Mouse (Mus musculus) hindbrain, embryonic 12.5 days (tissue): Measurements from ENCODE around the gene Plin4. TPM values are rescaled to one million over a fixed set of nuclear protein-coding genes. Genes with fewer than 3 reads are reported as not detected.
A peak's percentile ranks its signal among the peaks of the same experiment; 100 is the strongest.

Experiments
- ATAC-seq: fragments of 200-750 bp; cut with Nextera tagmentation; 2 replicates; pipeline ENCODE4 v1.8.0; 2017; ENCODE audit warnings: moderate TSS enrichment; ENCODE audit not compliant: low FRiP score
- H3K27ac ChIP-seq: fragments of 300-500 bp; sonication (generic); 2 replicates; pipeline ENCODE4 v1.5.1; 2016; ENCODE audit warnings: mild to moderate bottlenecking
- H3K27me3 ChIP-seq: fragments of 300-500 bp; sonication (generic); 2 replicates; pipeline ENCODE4 v1.6.1; 2016; ENCODE audit warnings: mild to moderate bottlenecking
- H3K36me3 ChIP-seq: fragments of 300-500 bp; sonication (generic); 2 replicates; pipeline ENCODE4 v1.6.1; 2016; ENCODE audit warnings: mild to moderate bottlenecking
- H3K4me1 ChIP-seq: fragments of 300-500 bp; sonication (generic); 2 replicates; pipeline ENCODE4 v1.6.1; 2016
- H3K4me2 ChIP-seq: fragments of 300-500 bp; sonication (generic); replicated peaks from 2 replicates; pipeline ENCODE4 v1.6.1; 2016; ENCODE audit warnings: mild to moderate bottlenecking
- H3K4me3 ChIP-seq: fragments of 300-500 bp; sonication (generic); 2 replicates; pipeline ENCODE4 v1.5.1; 2016; ENCODE audit warnings: mild to moderate bottlenecking
- H3K9ac ChIP-seq: fragments of 300-500 bp; sonication (generic); 2 replicates; pipeline ENCODE4 v1.6.1; 2016; ENCODE audit warnings: mild to moderate bottlenecking, moderate library complexity
- H3K9me3 ChIP-seq: fragments of 300-500 bp; sonication (generic); replicated peaks from 2 replicates; pipeline ENCODE4 v1.6.1; 2016; ENCODE audit warnings: mild to moderate bottlenecking
- WGBS: fragments of 180-500 bp; shearing (Covaris S2); methylation state at CpG from one replicate; pipeline ENCODE4 v1.1.7; 2016; 5-methylcytosine and 5-hydroxymethylcytosine counted together
- polyA plus RNA-seq: library from polyadenylated mRNA; unstranded; fragments of >200 nt; fragmentation: Nextera tagmentation; extraction: Ambion mirVana; gene quantifications from 2 replicates; pipeline ENCODE4 v1.2.1, GENCODE M21; 2016

Plin4 gene
- 0.06 and 0.09 TPM in 2 replicates for polyA plus RNA-seq

DNA sequence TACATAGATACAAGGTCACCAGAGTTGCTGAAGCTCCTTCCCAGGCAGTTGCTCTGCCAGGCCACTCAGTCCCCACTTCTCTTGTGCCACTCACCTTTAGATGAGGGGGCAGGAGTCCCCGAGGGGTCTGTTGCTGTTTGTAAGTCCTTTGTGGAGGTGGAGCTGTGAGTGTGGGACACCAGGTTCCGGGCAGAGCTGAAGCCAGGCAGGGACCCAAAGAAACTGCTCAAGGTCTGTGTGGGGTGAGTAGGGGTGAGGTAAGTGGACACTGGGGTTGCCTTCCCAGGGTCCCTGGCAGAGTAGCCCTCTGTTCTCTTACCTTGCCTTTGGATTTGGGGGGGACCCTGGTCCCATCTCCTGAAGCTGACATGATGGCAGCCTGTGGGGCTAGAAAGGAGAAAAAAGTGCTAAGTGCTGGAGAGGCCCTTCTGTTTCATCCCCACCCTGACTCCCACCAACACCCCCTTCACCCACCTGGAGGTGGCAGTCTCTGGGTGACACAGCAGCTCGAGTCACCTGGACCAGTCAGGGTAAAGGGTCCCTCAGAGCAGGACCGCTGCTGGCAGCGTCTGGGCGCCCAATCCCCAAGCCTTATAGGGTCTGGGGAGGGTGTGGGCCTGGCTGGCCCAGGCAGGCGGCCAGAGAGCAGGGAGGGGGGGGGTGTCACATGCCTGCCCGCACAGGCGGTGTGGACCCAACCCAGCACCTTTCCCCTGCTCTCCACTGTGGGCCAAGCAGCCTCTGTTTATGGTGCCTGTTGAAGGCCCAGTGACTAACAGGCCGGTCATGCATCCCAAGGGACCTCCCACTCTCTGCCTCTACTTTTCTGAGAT is at the start of gene Plin4:
Gene Plin4, minus strand, starts transcription at position 585 of the 833 bp plus-strand sequence.
- Histone ChIP-seq H3K9me3 (no peaks in the 10 kb centered on the region), H3K9ac (no peak within 1 kb of the TSS), H3K36me3 (no peaks in the 10 kb centered on the region), H3K4me3 (no peak within 1 kb of the TSS), H3K27ac (no peak within 1 kb of the TSS), H3K27me3 (no peaks in the 10 kb centered on the region), H3K4me2 (no peak within 1 kb of the TSS), H3K4me1 (peaks cover 5% of the 10 kb centered on the region; the same call in 1 of the 2 replicates)
- WGBS, result 61% methylated on average over 10 of the region's 10 CpGs
- ATAC-seq, result no peak

DNA sequence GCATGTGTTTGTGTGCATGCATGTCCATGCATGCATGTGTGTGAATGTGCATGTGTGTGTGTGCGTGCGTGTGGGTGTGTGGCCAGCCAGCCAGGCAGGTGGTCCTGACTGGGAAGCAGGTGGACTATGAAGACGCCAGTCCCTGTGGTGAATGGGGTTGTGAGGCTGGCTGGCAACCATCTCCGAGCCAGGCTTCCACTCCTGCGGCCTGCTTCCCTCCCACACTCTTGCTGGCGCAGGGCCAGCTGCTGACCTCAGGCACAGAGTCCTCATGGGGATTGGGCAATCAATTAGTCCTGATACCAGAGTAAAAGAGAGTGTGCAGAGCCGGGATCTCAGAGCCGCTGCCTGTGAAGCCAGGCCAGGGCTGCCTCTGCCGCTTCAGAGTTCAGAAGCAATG is 44.0 kb upstream of the Plin4 start:
- H3K27ac ChIP-seq, result no peak overlapping the region
- H3K9me3 ChIP-seq, result no peaks in the 10 kb centered on the region
- H3K4me1 ChIP-seq, result peaks cover 17% of the 10 kb centered on the region
- peaks cover 76% of the 10 kb centered on the region for H3K27me3 ChIP-seq
- 27% methylated on average over 9 of the region's 9 CpGs for WGBS
- H3K4me2 ChIP-seq, result no peak overlapping the region
- 0 out of 2 replicates have a peak overlapping the region, but pooled peaks have one; percentile 11 for H3K9ac ChIP-seq
- H3K4me3 ChIP-seq, result no peak overlapping the region
- ATAC-seq, result peak; percentile 76
- no peaks in the 10 kb centered on the region for H3K36me3 ChIP-seq

DNA sequence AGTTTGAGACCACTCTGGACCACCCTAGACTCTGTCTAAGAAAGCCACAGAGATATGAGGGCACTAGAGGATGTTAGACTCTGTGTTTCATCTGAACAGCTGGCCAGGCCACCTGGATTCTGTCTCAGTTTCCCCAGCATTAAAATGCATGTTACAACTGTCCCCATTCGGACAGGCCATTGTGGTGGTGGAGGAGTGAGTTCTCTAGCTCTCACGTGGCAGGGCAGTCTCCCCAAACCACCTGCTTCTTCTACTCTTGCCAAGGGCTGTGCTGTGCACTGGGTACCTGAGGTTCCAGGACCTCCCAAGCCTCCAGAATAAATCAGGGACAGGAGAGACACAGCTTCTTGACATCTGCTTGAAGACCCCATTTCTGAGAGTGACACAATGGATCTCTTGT is 40.3 kb upstream of the Plin4 start:
- Histone ChIP-seq H3K4me3 (no peak overlapping the region), H3K9ac (no peak overlapping the region), H3K27ac (no peak overlapping the region), H3K4me2 (no peak overlapping the region), H3K9me3 (no peaks in the 10 kb centered on the region), H3K36me3 (no peaks in the 10 kb centered on the region), H3K27me3 (peaks cover 79% of the 10 kb centered on the region), H3K4me1 (peaks cover 26% of the 10 kb centered on the region)
- no peak for ATAC-seq
- 48% methylated on average over 2 of the region's 2 CpGs for WGBS

DNA sequence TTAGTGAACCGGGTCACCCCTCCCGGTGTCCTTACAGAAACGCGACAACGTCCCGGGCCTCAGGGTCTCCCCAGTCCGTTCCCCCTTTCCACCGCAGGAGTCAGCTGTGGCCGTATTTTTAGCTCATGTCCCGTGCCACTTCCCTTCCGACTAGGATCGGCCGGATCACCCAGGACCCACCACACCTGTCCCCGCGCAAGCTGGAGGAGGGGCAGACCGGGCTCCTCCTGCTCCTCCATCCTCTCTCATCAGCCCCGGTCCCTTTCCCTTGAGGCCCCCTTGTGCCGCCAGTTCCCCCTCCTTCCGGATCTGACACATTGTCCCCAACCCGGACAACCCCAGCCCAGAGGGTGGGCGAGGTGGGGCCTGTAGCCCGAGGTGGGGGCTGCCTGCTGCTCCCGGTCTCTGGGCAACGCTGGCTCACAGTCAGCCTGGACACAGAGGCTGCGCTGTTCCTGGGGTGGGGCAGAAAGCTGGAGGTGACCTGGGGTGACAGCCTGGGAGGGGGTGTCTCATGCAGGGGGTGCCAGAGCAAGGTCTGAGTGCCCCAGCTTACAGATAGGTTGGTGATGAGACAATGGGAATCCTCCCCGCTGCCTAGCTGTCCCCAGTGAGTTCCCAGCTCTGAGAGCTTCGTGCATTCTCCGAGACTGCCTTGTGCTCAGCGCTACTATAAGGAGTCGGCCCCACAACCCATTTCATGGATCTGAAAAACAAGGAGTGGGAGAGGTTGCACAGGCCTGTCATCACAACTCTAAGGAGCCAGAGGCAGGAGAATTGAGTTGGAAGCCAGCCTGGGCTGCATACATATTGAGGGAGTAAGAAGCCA is 39.4 kb upstream of the Plin4 start:
- ATAC-seq, result peak; percentile 46
- Histone ChIP-seq H3K27ac (no peak overlapping the region), H3K4me3 (peak overlapping the region; percentile 21), H3K36me3 (no peaks in the 10 kb centered on the region), H3K9me3 (no peaks in the 10 kb centered on the region), H3K9ac (peak overlapping the region; percentile 63), H3K27me3 (peaks cover 85% of the 10 kb centered on the region), H3K4me1 (peaks cover 26% of the 10 kb centered on the region), H3K4me2 (peak overlapping the region; percentile 55)
- 2% methylated on average over 30 of the region's 30 CpGs for WGBS

DNA sequence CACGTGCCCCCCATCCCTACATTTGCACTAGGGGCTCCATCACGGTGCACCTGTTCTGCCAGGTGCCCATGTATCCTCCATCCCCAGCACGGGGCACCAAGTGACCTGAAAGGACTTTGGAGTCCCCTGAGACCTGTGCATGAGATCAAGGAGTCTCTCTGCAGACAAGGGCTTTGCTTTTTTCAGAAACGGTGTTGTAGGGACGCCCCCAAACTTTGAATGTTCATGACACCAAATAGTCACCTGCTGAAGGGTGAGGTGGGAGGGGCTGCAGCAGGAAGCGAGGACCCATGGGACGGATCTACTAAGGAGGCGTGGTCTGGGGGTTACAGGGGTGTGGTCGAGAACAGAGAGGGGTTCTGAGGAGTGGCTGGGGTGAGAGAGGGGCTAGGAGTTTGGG is 38.7 kb upstream of the Plin4 start:
- 21% methylated on average over 9 of the region's 9 CpGs for WGBS
- Histone ChIP-seq H3K4me1 (peaks cover 19% of the 10 kb centered on the region), H3K9ac (peak overlapping the region; percentile 63; the same call in 1 of the 2 replicates), H3K27ac (no peak overlapping the region), H3K9me3 (no peaks in the 10 kb centered on the region), H3K4me2 (peak overlapping the region; percentile 55), H3K4me3 (peak overlapping the region; percentile 21; the same call in 1 of the 2 replicates), H3K27me3 (peaks cover 86% of the 10 kb centered on the region), H3K36me3 (no peaks in the 10 kb centered on the region)
- ATAC-seq, result no peak

DNA sequence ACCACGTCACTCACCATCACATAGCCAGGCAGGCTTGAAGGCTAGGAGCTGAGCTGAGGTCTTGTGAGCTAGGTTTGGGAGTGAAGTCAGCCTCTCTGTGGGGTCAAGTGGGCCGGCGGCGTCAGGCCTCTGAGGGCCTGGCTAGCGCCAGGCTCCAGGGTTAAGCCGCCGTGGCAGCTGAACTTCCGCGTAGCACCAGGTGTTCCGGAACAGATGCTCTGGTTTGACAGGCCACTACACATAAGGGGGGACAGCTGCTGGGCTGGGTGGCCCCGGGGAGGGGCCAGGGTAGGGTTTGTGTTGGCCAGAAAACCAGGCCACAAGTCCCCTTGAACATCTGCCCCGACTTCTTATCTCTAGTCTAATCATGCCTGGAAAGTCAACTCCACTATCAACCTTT is 37.8 kb upstream of the Plin4 start:
- Histone ChIP-seq H3K4me1 (peaks cover 25% of the 10 kb centered on the region), H3K4me3 (no peak overlapping the region), H3K9ac (no peak overlapping the region), H3K36me3 (no peaks in the 10 kb centered on the region), H3K27me3 (peaks cover 85% of the 10 kb centered on the region), H3K27ac (no peak overlapping the region), H3K9me3 (no peaks in the 10 kb centered on the region), H3K4me2 (no peak overlapping the region)
- ATAC-seq, result no peak
- 66% methylated on average over 12 of the region's 12 CpGs for WGBS

DNA sequence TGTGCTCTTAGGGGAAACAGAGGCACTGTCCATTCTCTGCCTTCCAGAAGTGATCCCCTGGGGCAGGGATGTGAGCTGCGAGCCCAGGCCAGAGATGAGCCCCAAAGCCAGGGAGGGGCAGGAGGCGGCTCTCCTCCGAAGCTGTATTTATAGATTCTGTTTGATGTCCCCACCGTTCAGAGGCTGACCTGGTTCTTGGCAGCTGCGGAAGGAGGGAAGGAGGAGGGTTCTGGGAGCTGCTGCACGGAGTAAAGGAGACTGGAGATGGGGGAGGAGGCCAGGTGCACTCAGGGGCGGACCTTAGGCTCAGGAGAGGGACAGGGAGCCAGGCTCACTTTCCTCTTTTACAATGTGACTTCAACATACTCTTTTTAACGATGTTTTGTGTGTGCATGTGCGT is 36.5 kb upstream of the Plin4 start:
- 23% methylated on average over 9 of the region's 9 CpGs for WGBS
- H3K27me3 ChIP-seq, result peaks cover 85% of the 10 kb centered on the region
- H3K36me3 ChIP-seq, result no peaks in the 10 kb centered on the region

DNA sequence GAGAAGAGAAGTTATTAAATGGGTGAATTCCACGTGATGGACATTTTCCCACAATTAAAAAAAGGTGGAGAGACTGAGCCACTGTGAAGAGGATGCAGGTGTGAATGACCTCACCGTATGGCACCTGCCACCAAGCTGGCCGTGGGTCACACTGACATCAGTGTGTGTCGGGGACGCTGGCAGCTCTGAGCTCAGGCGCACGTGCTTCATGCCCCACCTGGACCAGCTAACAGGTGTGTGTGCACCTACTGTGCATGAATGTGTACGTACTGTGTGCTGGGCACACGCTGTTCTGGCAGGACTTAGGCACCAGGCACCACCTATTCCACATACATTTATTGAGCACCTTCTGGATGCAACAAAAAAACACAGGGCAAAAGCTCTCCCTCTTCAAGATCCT is 34.9 kb upstream of the Plin4 start:
- H3K4me1 ChIP-seq, result peaks cover 45% of the 10 kb centered on the region
- no peaks in the 10 kb centered on the region for H3K36me3 ChIP-seq
- 75% methylated on average over 9 of the region's 9 CpGs for WGBS
- H3K4me2 ChIP-seq, result no peak overlapping the region
- no peak overlapping the region for H3K27ac ChIP-seq
- H3K4me3 ChIP-seq, result no peak overlapping the region
- H3K9ac ChIP-seq, result no peak overlapping the region
- no peak for ATAC-seq
- H3K27me3 ChIP-seq, result peaks cover 84% of the 10 kb centered on the region
- H3K9me3 ChIP-seq, result no peaks in the 10 kb centered on the region

More for the DNA sequence above, 36.5 kb upstream of the Plin4 start:
- Histone ChIP-seq H3K4me1 (peaks cover 38% of the 10 kb centered on the region), H3K4me3 (no peak overlapping the region), H3K9me3 (no peaks in the 10 kb centered on the region), H3K27ac (no peak overlapping the region), H3K9ac (no peak overlapping the region), H3K4me2 (no peak overlapping the region)
- no peak for ATAC-seq

DNA sequence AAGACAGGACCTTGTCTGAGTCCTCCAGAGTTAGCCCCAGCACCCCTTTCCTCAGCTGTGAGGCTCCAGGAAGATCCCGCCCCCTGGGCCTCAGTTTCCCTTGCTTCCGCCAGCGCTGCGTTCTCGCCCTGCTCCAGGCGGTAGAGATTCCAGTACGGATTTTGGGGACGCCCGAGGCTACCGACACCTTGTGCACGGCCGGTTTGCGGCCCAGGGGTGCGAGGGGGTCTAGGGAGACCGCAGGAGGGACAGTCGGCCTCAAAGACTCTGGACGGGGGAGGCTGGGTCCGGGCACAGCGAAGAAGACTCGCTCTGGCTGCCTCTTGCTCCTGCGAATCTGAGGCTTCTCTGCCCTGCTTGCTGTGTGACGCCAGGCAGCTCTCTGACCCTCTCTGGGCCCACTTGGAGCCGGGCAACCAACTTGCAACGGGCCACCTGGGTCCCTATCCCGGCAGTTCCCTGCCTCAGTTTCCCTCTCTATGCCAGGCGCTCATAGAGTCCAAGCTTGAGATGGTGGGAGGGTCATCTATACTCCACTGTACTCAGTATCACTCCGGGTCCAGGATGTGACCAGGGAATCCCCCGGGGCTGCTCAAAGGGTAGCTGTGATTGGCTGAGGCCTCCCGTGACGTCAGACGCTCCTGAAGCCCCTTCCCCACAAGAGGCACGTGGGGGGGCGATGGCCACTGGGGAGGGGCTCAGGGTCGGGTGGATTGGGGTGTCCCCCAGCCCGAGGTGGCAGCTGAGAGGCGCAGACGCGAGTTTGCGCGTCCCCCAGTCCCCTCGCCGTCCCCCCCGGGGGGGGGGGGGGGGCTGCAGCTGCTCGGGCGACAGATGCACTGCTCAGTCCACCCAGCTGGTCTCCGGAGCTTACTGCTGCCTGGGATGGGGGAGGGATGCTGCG is 32.4 kb upstream of the Plin4 start:
- Histone ChIP-seq H3K9me3 (no peaks in the 10 kb centered on the region), H3K27ac (peak overlapping the region; percentile 19; the same call in 1 of the 2 replicates), H3K27me3 (peaks cover 83% of the 10 kb centered on the region), H3K9ac (peak overlapping the region; percentile 57), H3K36me3 (no peaks in the 10 kb centered on the region), H3K4me2 (peak overlapping the region; percentile 59), H3K4me1 (peaks cover 56% of the 10 kb centered on the region), H3K4me3 (peak overlapping the region; percentile 36)
- peak; percentile 63 for ATAC-seq
- WGBS, result under 1% methylated on average over 38 of the region's 47 CpGs

DNA sequence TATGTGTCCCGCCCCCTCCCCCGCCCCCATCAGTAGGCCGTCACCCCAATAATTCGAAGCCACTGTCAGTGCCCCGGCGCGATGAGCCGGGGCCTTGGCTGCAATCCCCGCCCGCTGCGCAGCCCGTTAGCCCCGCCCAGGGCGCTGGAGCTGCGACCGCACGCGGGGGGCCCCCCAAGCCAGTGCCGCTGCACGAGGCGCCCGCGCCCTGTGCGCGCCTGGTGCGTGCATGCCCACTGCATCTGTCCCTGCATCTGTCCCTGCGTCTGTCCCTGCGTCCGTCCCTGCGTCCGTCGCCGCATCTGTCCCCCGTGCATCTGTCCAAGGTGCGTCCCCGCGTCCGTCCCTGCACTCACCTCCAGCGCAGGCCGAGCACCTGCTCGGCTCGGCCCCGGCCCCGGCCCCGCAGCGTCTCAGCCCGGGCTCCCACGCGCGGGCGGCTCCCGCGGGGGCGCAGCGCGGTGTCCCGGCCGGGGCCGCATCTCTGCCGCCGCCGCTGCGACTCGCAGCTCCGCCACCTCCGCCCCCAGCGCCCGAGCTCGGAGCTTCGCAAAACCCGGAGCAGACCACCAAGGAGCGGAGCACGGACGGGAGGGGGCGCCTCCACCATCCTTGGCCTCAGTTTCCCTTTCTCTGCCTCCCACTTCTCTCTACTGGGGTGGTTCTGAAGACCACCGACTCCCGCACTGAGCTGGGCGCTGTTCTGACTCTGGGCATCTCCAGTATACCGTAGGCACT is 30.4 kb upstream of the Plin4 start, which contains the start of gene Sema6b:
Gene Sema6b, minus strand, starts transcription at position 486 of the 738 bp plus-strand sequence.
- peaks cover 58% of the 10 kb centered on the region for H3K4me1 ChIP-seq
- H3K27ac ChIP-seq, result peak within 1 kb of the TSS; percentile 83
- peak within 1 kb of the TSS; percentile 83 for H3K4me3 ChIP-seq
- peak; percentile 38 for ATAC-seq
- H3K4me2 ChIP-seq, result peak within 1 kb of the TSS; percentile 92
- H3K36me3 ChIP-seq, result no peaks in the 10 kb centered on the region
- 1% methylated on average over 58 of the region's 79 CpGs for WGBS
- H3K9ac ChIP-seq, result peak within 1 kb of the TSS; percentile 82
- no peaks in the 10 kb centered on the region for H3K9me3 ChIP-seq
- peaks cover 75% of the 10 kb centered on the region for H3K27me3 ChIP-seq

DNA sequence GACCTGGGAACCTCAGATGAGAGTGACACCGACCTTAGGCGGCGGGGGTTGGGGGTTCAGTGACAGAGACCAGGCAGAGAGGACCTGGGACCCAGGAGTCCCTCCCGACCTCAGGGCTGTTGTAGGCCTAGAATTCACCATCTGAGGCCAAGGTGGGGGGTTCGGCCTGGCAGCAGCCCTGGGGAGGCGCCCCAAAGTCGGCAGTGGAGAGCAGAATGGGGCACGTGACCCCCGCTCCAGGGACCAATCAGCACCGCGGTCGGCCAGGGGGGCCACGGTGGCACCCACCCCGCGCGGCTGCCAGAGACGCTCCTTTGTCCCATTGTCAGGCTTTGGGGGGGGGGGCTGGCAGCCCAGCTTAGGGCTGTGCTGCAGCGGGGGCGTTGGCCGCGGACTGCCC is 29.8 kb upstream of the Plin4 start:
- peak overlapping the region; percentile 92 for H3K4me2 ChIP-seq
- H3K27me3 ChIP-seq, result peaks cover 70% of the 10 kb centered on the region
- 4% methylated on average over 17 of the region's 21 CpGs for WGBS
- no peaks in the 10 kb centered on the region for H3K36me3 ChIP-seq
- peaks cover 65% of the 10 kb centered on the region for H3K4me1 ChIP-seq
- no peak overlapping the region for H3K27ac ChIP-seq
- H3K9ac ChIP-seq, result peak overlapping the region; percentile 82
- H3K9me3 ChIP-seq, result no peaks in the 10 kb centered on the region
- peak; percentile 7; the same call in 1 of the 2 replicates for ATAC-seq
- peak overlapping the region; percentile 83 for H3K4me3 ChIP-seq
